Mouse (Mus musculus) testis, adult 2 months (tissue): Measurements from ENCODE around the gene Pias4.
A peak's percentile ranks its signal among the peaks of the same experiment; 100 is the strongest.

Experiments
- CTCF ChIP-seq: fragments of 200-500 bp; IDR thresholded peaks from 2 replicates; pipeline ENCODE4 v1.5.1; 2012; ENCODE audit warnings: low read depth, mild to moderate bottlenecking, inconsistent platforms, low read length, moderate library complexity; ENCODE audit not compliant: control insufficient read depth, insufficient read depth, insufficient replicate concordance
- POLR2A ChIP-seq: fragments of 200-500 bp; IDR thresholded peaks from 2 replicates; pipeline ENCODE4 v1.6.1; 2012; ENCODE audit warnings: low read depth, mild to moderate bottlenecking, inconsistent platforms, low read length, moderate library complexity; ENCODE audit not compliant: control insufficient read depth

DNA sequence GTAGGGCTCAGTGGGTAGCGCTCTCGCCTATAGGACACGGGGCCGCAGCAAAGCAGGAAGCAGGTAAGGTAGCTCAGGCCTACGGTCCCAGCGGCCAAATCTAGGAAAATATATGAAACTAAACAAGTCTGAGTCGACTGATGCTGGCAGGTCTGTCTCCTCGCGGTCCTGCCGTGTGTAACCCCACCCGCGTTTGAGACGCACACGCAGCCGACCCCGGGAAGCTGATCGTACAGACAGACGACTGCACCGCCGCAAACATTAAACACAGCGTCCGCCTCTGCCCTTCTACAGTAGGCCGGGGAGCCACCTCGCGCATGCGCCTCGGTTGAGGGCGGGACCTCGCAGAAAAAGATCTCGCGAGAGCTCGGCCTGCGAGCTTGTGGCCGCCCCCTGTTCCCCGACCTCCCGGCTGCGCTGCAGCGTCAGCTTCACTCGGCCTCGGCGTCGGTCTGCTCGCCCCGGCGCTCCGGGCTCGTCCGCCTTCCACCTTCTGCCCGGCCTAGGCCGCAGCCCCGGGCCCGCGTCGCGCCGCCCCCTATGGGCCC lies 62.1 kb downstream of the Pias4 start, which contains the start of gene Map2k2:
- TF ChIP-seq CTCF (peak; percentile 3; the same call in 1 of the 2 replicates), POLR2A (peak; percentile 99)
